Mouse (Mus musculus) pancreas, adult 10 weeks (tissue): ENCODE measurements around the gene Tmed4. TPM values are rescaled to one million over a fixed set of nuclear protein-coding genes. Genes with fewer than 3 reads are reported as not detected.

Experiments
- polyA plus RNA-seq: library from polyadenylated mRNA; stranded (reverse); fragments of 350-450 nt; fragmentation: Illumina TruSeq; extraction: RNeasy Lipid Tissue Mini Kit (QIAGEN cat#74804); gene quantifications from one replicate; pipeline ENCODE4 v1.2.3, GENCODE M21; 2015; ENCODE audit warnings: low read depth, low replicate concordance; ENCODE audit not compliant: insufficient read depth

Gene Tmed4
- 26.4 TPM for polyA plus RNA-seq

DNA sequence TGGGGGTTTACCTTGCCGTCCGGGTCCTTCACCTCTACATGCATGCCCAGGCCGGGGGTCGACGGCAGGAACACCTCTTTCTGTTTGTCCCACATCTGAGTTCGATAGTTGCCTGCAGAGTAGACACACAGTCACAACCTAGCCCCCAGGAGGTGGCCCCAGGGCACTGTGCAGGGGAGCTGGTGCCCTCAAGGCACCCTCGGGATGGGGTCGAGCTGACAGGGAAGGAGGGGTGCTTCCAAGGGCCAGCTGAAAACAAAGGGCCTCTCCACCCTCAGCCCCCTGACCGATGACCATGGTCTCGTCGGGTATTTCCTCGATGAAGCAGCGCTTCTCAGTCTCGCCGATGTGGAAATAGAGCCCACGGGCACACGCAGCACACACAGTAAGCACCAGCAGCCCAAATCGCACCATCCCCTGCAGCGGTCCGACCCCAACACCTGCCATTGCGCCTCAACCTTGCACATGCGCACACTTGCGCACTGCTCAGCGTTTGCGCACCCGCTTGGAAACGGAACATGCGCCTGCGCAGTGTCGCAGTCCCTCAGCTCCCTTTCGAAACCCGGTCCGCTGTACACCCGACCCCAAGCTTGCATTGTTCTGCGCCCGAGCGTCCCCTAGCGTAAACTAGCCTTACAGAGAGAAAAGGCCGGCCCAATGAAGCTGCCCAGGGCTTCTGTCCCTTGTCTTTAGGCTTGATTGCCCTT, at the start of gene Tmed4:
Gene Tmed4 (minus strand): TSS at position 484 of the 707 bp plus-strand sequence.

GRCm38 (mm10) chr11:6291401-6292115, 16.9 kb upstream of the Tmed4 start, which contains the start of gene Ogdh:
Gene Ogdh, plus strand, starts transcription at chr11:6291633.

DNA sequence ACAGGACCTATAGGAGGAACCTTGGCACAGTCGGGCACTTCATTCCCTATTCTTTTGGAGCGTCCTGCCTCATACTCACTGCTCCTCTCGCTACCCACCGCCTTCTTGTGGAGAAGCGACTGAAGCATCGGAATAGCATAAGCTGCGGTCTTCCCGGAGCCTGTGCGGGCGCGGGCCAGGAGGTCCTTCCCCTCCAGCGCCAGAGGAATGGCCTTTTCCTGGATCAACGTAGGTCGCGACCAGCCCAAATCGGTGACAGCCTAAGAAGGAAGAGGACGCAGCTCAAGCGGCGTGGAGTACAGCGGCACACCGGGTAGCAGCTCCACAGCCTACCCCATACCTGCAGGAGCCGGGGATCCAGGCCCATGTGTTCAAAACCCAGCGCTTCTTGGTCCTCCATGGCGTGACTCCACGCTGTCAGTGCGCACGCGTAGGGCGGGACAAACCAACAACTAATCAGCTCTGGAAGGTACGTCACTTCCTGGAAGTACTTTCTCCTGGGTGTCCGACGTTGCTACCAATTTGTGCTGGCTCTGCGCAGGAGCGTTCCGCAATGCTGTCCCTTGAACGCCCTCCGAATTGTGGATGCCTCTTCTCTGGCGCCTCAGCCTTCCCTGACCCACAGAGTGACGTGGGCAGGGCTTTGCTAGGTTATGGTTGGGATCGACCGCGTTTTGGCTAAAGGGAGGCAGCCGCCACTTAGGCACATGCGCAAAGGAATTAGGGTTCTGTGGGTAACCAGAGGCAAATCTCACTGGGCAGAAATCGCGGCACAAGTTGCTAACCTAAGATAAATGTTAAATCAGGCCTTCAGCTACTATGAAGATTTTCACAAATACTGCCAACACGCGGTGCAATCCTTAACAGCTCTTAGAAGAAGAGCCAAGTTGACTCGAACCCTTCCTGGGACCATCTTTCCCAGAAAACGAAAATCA, 7.1 kb downstream of the Tmed4 start, which contains the start of gene Ddx56:
Gene Ddx56 (minus strand): TSS at position 453 of the 935 bp plus-strand sequence.

GRCm38 (mm10) chr11:6230012-6230411, 44.7 kb downstream of the Tmed4 start, which contains the start of gene Npc1l1:
Gene Npc1l1, minus strand, starts transcription at chr11:6230143.

Other genes with a start within 250 kb of the Tmed4 start
- gene Camk2b, start 208.5 kb downstream of the Tmed4 start, polyA plus RNA-seq = 39.5 TPM
- not detected for gene A730071L15Rik, start 74.8 kb downstream of the Tmed4 start, polyA plus RNA-seq
- 9.9 TPM for gene Nudcd3, start 74.5 kb downstream of the Tmed4 start, polyA plus RNA-seq
- gene Npc1l1, start 44.7 kb downstream of the Tmed4 start, polyA plus RNA-seq = not detected
- gene Ddx56, start 7.1 kb downstream of the Tmed4 start, polyA plus RNA-seq = 8.8 TPM
- 25.0 TPM for gene Ogdh, start 16.8 kb upstream of the Tmed4 start, polyA plus RNA-seq
- 14.5 TPM for gene Zmiz2, start 114.2 kb upstream of the Tmed4 start, polyA plus RNA-seq
- 356 TPM for gene Ppia, start 140.6 kb upstream of the Tmed4 start, polyA plus RNA-seq
- gene H2afv, start 169.6 kb upstream of the Tmed4 start, polyA plus RNA-seq = 15.6 TPM
- 6.8 TPM for gene Purb, start 201.0 kb upstream of the Tmed4 start, polyA plus RNA-seq
- gene Myo1g, start 246.1 kb upstream of the Tmed4 start, polyA plus RNA-seq = 1.3 TPM